Mouse (Mus musculus) T-cell, adult 2 months (primary cell): ENCODE results near the gene Mtus2.

ENCODE experiments used
- DNase-seq: peaks from one replicate; pipeline ENCODE4 v3.0.0; 2022; ENCODE audit warnings: low spot score

Gene Mtus2

GRCm38 (mm10) chr5:148041661-148042060, 84.5 kb downstream of the Mtus2 start:
- no peak for DNase-seq

- DNase-seq: no peak
These were observed 91.1 kb downstream of the Mtus2 start for GRCm38 (mm10) chr5:148048200-148048599.

GRCm38 (mm10) chr5:148049304-148049703, 92.2 kb downstream of the Mtus2 start:
- no peak for DNase-seq

GRCm38 (mm10) chr5:148052846-148053608, 95.9 kb downstream of the Mtus2 start:
- no peak for DNase-seq

- DNase-seq: no peak
These were observed 96.5 kb downstream of the Mtus2 start for GRCm38 (mm10) chr5:148053609-148053990.

GRCm38 (mm10) chr5:148056831-148057230, 99.7 kb downstream of the Mtus2 start:
- DNase-seq: no peak

GRCm38 (mm10) chr5:148057433-148057832, 100.3 kb downstream of the Mtus2 start:
- no peak for DNase-seq

- DNase-seq: no peak
These were observed 102.2 kb downstream of the Mtus2 start for GRCm38 (mm10) chr5:148059339-148059738.

GRCm38 (mm10) chr5:148061869-148062268, 104.7 kb downstream of the Mtus2 start:
- no peak for DNase-seq

- DNase-seq: no peak
These were observed 106.6 kb downstream of the Mtus2 start for GRCm38 (mm10) chr5:148063745-148064144.

- DNase-seq: no peak
These were observed 108.1 kb downstream of the Mtus2 start for GRCm38 (mm10) chr5:148065251-148065650.

GRCm38 (mm10) chr5:148069909-148070308, 112.8 kb downstream of the Mtus2 start:
- DNase-seq: no peak

GRCm38 (mm10) chr5:148071800-148072199, 114.7 kb downstream of the Mtus2 start:
- DNase-seq: no peak

- no peak for DNase-seq
These were observed 116.3 kb downstream of the Mtus2 start for GRCm38 (mm10) chr5:148073461-148073860.

GRCm38 (mm10) chr5:148079732-148080131, 122.6 kb downstream of the Mtus2 start:
- no peak for DNase-seq

- no peak for DNase-seq
These were observed 126.4 kb downstream of the Mtus2 start for GRCm38 (mm10) chr5:148083541-148083940.

- no peak for DNase-seq
These were observed 127.6 kb downstream of the Mtus2 start for GRCm38 (mm10) chr5:148084766-148085165.

- DNase-seq: no peak
These were observed 130.7 kb downstream of the Mtus2 start for GRCm38 (mm10) chr5:148087796-148088195.

- DNase-seq: no peak
These were observed 133.2 kb downstream of the Mtus2 start for GRCm38 (mm10) chr5:148090191-148090821.

GRCm38 (mm10) chr5:148094640-148095039, 137.5 kb downstream of the Mtus2 start:
- DNase-seq: no peak

- no peak for DNase-seq
These were observed 142.2 kb downstream of the Mtus2 start for GRCm38 (mm10) chr5:148099356-148099755.

- DNase-seq: no peak
These were observed 150.2 kb downstream of the Mtus2 start for GRCm38 (mm10) chr5:148107324-148107723.

- DNase-seq: no peak
These were observed 150.8 kb downstream of the Mtus2 start for GRCm38 (mm10) chr5:148107890-148108289.

GRCm38 (mm10) chr5:148108314-148108713, 151.2 kb downstream of the Mtus2 start:
- no peak for DNase-seq
